ENCODE assay signal across 29 mouse cellular contexts in genomic region chr13:113287141-113287540, GRCm38 (mm10). TPM values are rescaled to one million over a fixed set of nuclear protein-coding genes. Genes with fewer than 3 reads are reported as not detected.
"Had no signal": no experiment of that assay in that cellular context is flagged by ENCODE, and none has a peak within 500 bp of the region (broad histone marks: within the 10 kb centered on the region; RNA-seq: fewer than 3 reads in every experiment).

No protein-coding gene starts in this region.

- H3K4me1 ChIP-seq: embryonic facial prominence, embryonic 10.5 days; embryonic facial prominence, embryonic 12.5 days; embryonic facial prominence, embryonic 15.5 days; forebrain, embryonic 10.5 days; forebrain, embryonic 12.5 days had no signal

- H3K27me3 ChIP-seq: embryonic facial prominence, embryonic 15.5 days; forebrain, embryonic 15.5 days had no signal

- DNase-seq: cerebellum, adult 18-20 months; cerebellum, adult 2 months; cerebellum, adult 8-10 months; cerebellum, adult 9-10 months; cerebellum, adult 9-11 months; cerebellum, postnatal 10 days; cerebellum, postnatal 14 days; cerebellum, postnatal 25 days; cerebellum, postnatal 36 days; embryo, embryonic 11 days; forebrain, postnatal 0 days; gastrocnemius, adult 2 months; gastrocnemius, postnatal 10 days; gastrocnemius, postnatal 14 days; gastrocnemius, postnatal 25 days; gastrocnemius, postnatal 36 days; heart, adult 18-20 months had no signal

- H3K36me3 ChIP-seq: embryonic facial prominence, embryonic 10.5 days; embryonic facial prominence, embryonic 12.5 days; embryonic facial prominence, embryonic 13.5 days; embryonic facial prominence, embryonic 15.5 days; forebrain, embryonic 10.5 days; forebrain, embryonic 12.5 days; forebrain, embryonic 15.5 days had no signal

- H3K4me3 ChIP-seq: embryonic facial prominence, embryonic 10.5 days; embryonic facial prominence, embryonic 12.5 days; embryonic facial prominence, embryonic 13.5 days; embryonic facial prominence, embryonic 15.5 days; erythroblast, embryonic 14.5 days; forebrain, embryonic 10.5 days; forebrain, embryonic 12.5 days; forebrain, embryonic 13.5 days; forebrain, embryonic 15.5 days; gastrocnemius, adult 2 months had no signal

- H3K9ac ChIP-seq: embryonic facial prominence, embryonic 12.5 days; embryonic facial prominence, embryonic 13.5 days; embryonic facial prominence, embryonic 15.5 days; forebrain, embryonic 12.5 days; forebrain, embryonic 13.5 days; forebrain, embryonic 15.5 days; forebrain, postnatal 0 days had no signal

- H3K9me3 ChIP-seq: embryonic facial prominence, embryonic 10.5 days; embryonic facial prominence, embryonic 12.5 days; embryonic facial prominence, embryonic 13.5 days; embryonic facial prominence, embryonic 15.5 days; forebrain, embryonic 10.5 days; forebrain, embryonic 12.5 days; forebrain, embryonic 13.5 days; forebrain, embryonic 15.5 days had no signal

- ATAC-seq: forebrain, embryonic 13.5 days; forebrain, embryonic 14.5 days; forebrain, embryonic 15.5 days; forebrain, embryonic 16.5 days; forebrain, postnatal 0 days had no signal

- H3K27ac ChIP-seq: embryonic facial prominence, embryonic 10.5 days; embryonic facial prominence, embryonic 12.5 days; embryonic facial prominence, embryonic 13.5 days; embryonic facial prominence, embryonic 15.5 days; forebrain, embryonic 10.5 days; forebrain, embryonic 12.5 days; forebrain, embryonic 13.5 days; forebrain, embryonic 15.5 days; gastrocnemius, adult 2 months had no signal

RNA-seq across cellular contexts. Expression of gene BC067074, which starts 5.8 kb away (rescaled TPM):
- total RNA-seq: granulocyte monocyte progenitor cell, adult 5-6 weeks had no signal
- polyA plus RNA-seq: erythroblast, embryonic 14.5 days had no signal
